Mouse (Mus musculus): ENCODE results near the gene Bub3. TPM values are rescaled to one million over a fixed set of nuclear protein-coding genes. Genes with fewer than 3 reads are reported as not detected.

Bub3 gene
- polyA plus RNA-seq, 1 experiment: 75.0 TPM

DNA sequence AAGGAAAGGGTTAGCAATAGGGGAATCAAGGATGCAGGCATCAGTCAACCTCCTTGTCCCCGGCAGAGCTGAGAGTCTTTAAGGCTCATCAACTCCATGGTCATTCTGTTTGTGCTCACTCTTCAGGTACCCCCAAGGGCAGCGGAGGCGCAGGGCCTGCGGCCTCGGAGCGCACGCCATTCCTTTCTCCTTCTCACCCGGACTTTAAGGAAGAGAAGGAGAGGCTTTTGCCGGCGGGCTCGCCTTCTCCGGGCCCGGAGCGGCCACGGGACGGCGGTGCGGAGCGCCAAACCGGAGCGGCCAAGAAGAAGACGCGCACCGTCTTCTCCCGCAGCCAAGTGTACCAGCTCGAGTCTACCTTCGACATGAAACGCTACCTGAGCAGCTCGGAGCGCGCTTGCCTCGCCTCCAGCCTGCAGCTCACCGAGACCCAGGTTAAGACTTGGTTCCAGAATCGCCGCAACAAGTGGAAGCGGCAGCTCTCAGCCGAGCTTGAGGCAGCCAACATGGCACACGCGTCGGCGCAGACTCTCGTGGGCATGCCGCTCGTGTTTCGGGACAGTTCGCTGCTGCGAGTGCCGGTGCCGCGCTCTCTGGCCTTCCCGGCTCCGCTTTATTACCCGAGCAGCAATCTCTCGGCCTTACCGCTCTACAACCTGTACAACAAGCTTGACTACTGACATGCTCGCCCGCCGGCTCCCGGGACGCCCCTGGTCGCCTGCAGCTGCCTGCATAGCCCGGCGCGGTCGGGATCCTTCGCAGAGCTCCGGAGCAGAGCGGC, 4.5 kb upstream of the Bub3 start:
- no peak for DNase-seq (ENCODE audit: extremely low spot score in 1 of 2, low spot score in 1 of 2)

DNA sequence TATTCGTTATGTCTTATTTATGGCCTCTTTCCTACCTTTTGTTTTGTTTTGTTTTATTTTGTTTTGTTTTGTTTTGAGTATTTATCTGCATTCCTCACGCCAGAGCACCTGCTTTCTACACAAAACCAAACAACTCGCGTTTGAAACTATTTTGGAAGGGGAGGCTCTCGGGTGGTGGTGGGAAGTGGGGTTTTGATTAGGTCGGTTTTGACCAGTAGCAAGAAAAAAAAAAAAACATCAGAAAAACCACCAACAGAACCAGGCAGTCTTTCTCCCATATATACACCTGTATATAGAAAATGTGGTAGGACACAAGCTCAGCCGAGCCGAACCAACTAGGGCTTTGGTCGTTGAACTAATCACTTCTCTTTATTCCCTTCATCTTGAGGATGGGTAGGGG, 3.9 kb upstream of the Bub3 start:
- no peak for DNase-seq (ENCODE audit: extremely low spot score in 1 of 2, low spot score in 1 of 2)

DNA sequence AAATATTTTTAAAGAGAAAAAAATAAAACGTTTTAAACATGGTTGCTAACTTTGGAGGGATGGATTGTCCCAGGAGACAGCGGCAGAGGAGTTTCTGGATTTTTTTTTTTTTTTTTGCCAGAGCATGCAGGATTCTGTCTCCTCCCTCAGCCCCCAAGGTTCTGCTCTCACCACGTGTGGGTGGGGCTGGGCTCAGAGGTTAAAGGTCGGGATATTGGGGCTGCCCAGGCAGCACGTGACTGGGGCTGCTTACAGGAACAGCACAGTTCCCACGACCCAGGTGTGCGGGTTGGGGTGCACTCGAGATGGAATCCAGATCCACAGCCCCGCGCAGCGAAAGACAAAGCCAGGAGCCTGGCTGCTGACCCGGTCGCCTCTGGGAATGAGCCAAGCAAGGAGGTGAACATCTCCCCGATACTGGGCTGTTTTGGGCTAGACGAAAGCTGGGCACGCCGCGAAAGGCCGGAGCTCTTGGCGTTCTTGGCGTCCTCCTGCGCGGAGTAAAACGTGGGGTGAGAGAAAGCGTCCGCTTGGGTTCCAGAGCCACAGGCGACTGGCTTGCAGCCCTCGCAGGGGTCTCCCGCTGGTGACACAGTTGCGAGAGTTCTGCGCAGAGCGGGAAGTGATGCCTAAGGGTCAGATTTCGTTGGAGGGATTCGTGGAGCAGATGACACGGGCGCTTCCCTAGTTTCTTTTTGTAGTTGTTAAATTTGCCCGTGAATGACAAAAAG, 3.3 kb upstream of the Bub3 start:
- DNase-seq (ENCODE audit: extremely low spot score in 1 of 2, low spot score in 1 of 2): no peak

DNA sequence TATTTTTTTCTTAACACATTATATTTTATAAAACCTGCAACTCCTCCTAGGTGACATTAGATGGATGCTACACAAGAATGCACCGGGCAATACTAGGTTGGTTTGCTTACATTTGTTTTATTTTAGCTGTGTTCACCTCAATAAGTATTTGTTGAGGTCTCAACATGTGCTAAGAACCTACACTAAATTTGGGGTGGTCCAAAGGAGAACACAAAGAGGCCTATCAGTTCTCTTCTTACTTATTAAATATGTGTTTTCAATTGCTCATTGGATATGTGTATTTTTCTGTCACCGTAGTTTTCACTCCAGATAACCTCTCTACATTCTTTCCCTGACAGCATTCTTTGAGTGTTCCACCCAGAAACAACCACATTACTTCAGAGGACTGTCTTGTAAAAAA, 2.3 kb upstream of the Bub3 start:
- DNase-seq (ENCODE audit: extremely low spot score in 1 of 2, low spot score in 1 of 2): no peak

DNA sequence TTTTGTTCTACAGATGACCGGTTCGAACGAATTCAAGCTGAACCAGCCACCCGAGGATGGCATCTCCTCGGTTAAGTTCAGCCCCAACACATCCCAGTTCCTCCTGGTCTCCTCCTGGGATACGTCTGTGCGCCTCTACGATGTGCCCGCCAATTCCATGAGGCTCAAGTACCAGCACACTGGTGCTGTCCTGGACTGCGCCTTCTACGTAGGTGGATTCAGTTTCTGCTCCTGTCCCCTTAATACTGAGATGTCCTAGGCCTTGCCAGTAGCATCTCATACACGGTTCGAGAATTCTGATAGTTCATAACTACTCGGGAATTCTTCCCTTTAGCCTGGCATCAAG, 648 bp downstream of the Bub3 start:
- no peak for DNase-seq (ENCODE audit: extremely low spot score in 1 of 2, low spot score in 1 of 2)

DNA sequence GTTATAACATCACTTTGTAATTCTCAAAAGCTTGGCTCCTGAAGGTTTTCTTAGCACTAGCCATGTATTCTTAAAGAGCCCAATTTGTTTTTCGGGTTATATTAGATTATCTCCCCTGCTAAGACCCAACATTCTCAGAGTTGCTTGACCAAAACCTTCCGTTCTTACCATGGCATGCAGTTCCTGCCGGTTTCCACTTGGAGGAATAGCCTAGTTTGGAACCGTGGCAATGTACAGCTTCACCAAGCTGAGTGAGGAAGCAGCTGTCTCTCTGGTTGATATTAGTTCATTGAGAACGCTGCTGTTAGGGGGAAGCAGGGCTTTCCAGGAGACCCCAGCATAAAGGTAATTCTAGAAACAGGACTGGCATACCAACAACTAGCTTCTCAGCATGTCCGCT, 15.2 kb downstream of the Bub3 start:
- DNase-seq (ENCODE audit: extremely low spot score in 1 of 2, low spot score in 1 of 2): no peak

DNA sequence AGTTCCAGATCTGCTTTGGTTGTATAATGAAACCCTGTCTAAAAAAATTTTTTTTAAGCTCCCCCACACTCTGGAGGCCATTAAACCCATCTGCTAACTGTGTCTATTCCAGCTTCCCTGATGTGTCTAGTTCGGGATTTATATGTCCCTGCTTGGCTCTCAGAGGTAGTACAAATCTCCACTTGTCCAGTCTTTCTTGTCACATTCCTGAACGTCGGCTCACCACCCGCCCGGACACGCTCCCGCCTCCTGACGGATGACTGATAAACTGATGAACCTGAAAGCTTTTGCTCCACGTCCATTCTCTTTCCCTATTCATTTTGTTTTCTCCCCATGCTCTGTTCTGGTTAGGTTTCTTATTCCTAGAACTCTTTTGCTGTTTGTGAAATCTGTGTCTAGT, 22.2 kb downstream of the Bub3 start:
- no peak for DNase-seq (ENCODE audit: extremely low spot score in 1 of 2, low spot score in 1 of 2)

DNA sequence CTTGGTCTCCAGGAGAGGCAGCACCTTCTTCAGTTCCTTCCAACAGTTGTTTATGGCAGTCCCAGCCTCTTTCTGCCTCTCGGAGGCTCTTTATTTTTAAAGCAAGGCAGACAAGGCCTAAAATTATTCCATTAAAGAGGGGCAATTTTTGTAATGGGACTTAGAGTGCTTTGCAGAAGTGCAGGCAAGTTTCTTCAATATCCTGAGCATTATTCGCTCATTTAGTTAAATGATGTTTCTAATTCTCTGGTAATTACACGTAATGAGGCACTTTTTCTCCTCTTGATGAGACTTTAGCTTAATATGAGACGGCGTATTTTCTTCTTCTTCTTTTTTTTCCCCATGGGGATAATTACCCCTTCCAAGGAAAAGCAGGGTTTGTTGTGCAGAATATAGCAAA, 25.5 kb downstream of the Bub3 start:
- no peak for DNase-seq (ENCODE audit: extremely low spot score in 1 of 2, low spot score in 1 of 2)

DNA sequence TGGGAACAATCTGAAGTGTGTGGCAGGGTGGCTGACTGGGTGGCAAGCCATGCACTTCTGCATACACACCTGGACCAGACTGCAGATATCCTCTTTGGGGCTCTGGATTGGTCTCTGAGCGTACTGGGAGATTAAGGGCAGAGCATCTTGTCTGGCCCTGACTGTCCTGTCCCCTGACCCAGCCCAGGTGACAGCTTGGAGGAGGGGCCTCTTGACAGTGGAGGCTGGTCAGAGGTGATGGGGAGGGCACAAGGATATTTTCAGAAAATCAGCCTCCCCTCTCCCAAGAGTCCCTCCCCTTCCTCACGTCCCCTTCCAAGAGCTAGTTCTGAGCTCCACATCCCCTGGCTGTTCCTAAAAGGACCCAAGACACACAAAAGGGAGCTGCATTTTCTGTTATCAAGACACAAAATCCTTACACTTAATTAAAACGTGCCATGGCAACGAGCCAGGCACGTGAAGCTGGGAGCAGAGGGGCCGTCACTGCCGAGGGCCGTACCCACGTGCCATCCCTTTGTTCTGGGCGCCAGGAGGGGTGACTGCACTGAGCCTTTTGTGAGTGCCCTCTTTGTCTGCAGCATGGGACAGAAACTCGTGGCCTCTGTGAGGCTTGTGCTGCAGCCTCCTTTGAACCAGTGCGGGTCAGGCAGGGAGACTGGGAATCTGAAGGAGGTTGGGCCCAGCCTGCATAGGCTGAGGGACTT, 37.9 kb downstream of the Bub3 start:
- DNase-seq (ENCODE audit: extremely low spot score in 1 of 2, low spot score in 1 of 2): peak in 1 of 2 experiments; percentile 3

DNA sequence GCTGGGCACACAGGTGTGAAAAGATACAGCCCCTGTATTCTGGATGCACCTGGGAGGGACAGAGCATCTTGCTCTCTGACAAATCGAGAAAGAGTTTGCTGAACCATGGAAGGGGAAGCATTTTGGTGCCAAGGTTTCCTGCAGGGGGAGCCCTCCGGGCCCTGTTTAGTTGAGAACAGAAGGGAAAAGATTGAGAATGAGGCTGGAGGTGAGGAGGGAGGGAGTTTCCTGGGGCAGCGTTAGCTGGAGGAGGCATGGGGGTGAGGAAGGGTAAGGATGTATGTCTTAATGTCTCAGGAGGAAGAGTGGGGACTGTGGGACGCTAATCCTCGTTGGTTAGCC, 38.4 kb downstream of the Bub3 start:
- peak in 1 of 2 experiments; percentile 70 for DNase-seq (ENCODE audit: extremely low spot score in 1 of 2, low spot score in 1 of 2)

DNA sequence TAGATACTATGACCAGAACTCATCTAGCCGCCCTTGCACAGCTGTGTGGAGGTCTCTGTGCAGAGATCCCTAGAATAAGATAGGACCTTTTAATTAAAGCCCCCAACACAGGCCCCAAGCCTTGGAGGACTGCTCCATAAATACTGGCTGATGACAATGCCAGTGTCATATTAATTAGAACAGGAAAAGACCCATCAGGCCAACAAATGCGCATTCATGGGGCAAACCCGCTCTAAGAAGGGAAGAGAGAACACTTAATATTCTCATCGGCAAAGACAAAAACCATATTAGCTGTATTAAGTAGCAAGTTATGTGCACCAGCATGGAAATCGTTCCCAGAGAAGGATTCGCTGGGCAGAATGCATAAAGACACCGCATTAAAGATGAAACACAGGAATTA, 42.1 kb downstream of the Bub3 start:
- no peak for DNase-seq (ENCODE audit: extremely low spot score in 1 of 2, low spot score in 1 of 2)

DNA sequence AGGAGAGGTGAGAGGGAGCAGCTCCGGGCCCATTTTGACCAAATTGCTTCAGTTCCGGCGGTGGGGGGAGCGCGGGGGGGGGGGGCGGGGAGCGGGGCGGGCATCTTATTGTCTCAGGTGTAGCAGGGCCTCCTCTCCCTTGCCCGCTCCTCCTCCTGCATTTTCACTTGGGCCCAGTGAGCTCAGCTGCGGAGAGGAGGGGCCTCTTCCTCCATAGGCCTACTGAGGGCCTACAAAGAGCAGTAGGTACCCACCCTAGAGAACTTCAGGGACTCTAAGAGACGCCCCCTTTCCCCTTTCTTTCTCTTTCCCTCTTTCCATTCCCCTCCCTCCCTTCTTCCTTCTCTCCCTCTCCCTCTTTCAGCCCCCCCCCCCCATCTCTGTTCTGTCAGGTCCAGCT, 43.2 kb downstream of the Bub3 start:
- no peak for DNase-seq (ENCODE audit: extremely low spot score in 1 of 2, low spot score in 1 of 2)

DNA sequence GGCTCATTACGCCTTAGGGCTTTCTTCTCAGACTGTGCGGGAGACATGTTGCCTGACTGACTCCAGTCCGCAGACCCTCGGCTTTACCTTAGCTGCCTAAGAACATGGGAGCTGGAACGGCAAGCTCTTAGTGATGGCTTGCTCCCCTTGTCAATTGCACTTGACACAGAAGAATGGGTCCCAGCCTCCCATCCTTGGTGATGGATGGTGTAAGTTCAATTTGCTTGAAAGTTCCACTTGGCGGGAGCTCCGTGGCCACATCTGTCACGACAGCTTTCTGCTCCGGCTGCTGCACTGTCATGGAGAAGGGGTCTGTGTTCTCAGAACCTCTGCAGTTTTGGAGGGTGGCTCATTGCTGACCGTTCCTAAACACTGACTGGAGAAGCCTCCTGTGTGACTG, 44.9 kb downstream of the Bub3 start:
- no peak for DNase-seq (ENCODE audit: extremely low spot score in 1 of 2, low spot score in 1 of 2)

DNA sequence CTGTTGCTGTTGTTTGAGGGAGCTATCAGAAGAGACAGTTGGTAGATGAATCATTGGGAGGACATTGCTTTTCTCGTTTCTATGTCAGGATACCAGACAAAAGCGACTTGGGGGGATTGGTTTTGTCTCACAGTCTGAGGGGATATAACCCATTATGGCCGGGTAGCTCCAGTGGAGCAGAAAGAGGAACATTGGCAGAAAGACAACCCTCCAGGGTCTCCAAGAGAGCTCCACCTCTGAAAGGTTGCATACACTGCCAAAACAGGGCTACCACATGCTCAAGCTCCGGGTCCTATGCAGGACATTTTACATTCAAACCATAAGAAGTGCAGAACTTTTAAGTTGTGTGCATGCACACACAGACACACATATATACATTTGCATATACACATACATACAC, 45.5 kb downstream of the Bub3 start:
- DNase-seq (ENCODE audit: extremely low spot score in 1 of 2, low spot score in 1 of 2): no peak

DNA sequence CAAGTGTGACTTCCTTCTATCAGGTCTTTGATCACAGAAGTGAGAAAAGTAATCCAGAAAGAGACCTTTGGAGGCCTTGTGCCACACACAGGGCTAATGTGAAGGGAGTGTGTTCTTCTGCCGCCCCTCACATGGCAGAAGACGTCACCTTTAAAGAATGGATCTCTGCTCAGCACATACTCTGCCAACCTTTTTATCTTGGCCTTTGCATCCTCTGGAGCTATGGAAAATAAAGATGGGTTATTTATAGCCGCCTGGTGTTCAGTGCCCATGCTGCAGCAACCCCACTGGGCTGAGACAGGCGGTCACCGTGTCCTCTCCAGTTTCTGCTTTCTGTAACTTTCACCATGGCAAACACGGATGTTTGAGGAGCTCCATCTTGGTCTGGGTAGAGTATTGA, 48.0 kb downstream of the Bub3 start:
- DNase-seq (ENCODE audit: extremely low spot score in 1 of 2, low spot score in 1 of 2): no peak

DNA sequence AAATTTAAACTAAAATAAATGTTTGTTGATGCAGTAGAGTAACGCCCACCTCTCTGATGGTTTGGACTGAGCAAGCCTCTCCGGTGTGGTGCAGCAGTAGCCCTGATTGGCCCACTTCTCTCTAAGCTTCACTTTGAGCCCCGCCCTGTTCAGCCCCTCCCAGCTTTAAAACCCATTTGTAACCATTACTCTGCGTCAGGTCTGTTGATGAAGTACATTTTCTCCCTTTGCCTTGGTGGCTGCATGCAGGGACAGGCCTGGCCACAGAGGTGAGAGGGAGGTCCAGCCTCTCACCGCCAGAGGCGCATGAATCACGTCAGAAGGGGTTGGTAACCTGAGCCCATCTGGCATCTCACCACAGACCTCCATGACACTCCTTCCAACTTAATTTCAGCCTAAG, 49.7 kb downstream of the Bub3 start:
- DNase-seq (ENCODE audit: extremely low spot score in 1 of 2, low spot score in 1 of 2): no peak

Other genes with a start within 250 kb of the Bub3 start
- 0.23 and 0.30 TPM in 2 replicates for gene Cuzd1, start 237.9 kb upstream of the Bub3 start, polyA plus RNA-seq (2012; rRNA removed)
- gene Fam24b, start 230.7 kb upstream of the Bub3 start, polyA plus RNA-seq (2012; rRNA removed): 0.14 and 0.17 TPM in 2 replicates
- gene Fam24a, start 226.4 kb upstream of the Bub3 start, polyA plus RNA-seq (2012; rRNA removed): not detected in 2 replicates
- gene 2310057M21Rik, start 197.5 kb upstream of the Bub3 start, polyA plus RNA-seq (2012; rRNA removed): 15.3 and 17.2 TPM in 2 replicates
- 54.4 and 57.6 TPM in 2 replicates for gene Pstk, start 189.1 kb upstream of the Bub3 start, polyA plus RNA-seq (2012; rRNA removed)
- gene Ikzf5, start 149.7 kb upstream of the Bub3 start, polyA plus RNA-seq (2012; rRNA removed): 15.6 and 18.5 TPM in 2 replicates
- gene Acadsb, start 149.6 kb upstream of the Bub3 start, polyA plus RNA-seq (2012; rRNA removed): 35.7 and 42.8 TPM in 2 replicates
- not detected in 2 replicates for gene Hmx3, start 17.4 kb upstream of the Bub3 start, polyA plus RNA-seq (2012; rRNA removed)
- not detected in 2 replicates for gene Hmx2, start 11.4 kb upstream of the Bub3 start, polyA plus RNA-seq (2012; rRNA removed)

Data from frontal cortex, adult 2 months (tissue).